Mouse (Mus musculus): ENCODE measurements around the gene Agbl1. TPM values are rescaled to one million over a fixed set of nuclear protein-coding genes. Genes with fewer than 3 reads are reported as not detected.
"Not testable (repeated sequence)": the region's sequence is repeated elsewhere in the genome, so short reads cannot be mapped to it uniquely, and the experiment has no call there.

Agbl1 gene
- total RNA-seq, 2 experiments from 2014 or later: 17.0 to 31.2 TPM

- no peak for DNase-seq (ENCODE audit: low spot score)
Measured at GRCm38 (mm10) chr7:76562506-76562905, 332.8 kb downstream of the Agbl1 start.

GRCm38 (mm10) chr7:76594566-76595079 lies 364.9 kb downstream of the Agbl1 start:
- no peak for DNase-seq (ENCODE audit: low spot score)

GRCm38 (mm10) chr7:76597812-76598211 lies 368.1 kb downstream of the Agbl1 start:
- no peak for DNase-seq (ENCODE audit: low spot score)

- DNase-seq (ENCODE audit: low spot score): no peak
Measured at GRCm38 (mm10) chr7:76600050-76600690, 370.5 kb downstream of the Agbl1 start.

GRCm38 (mm10) chr7:76629528-76629927 lies 399.8 kb downstream of the Agbl1 start:
- no peak for DNase-seq (ENCODE audit: low spot score)

GRCm38 (mm10) chr7:76650984-76651383 lies 421.3 kb downstream of the Agbl1 start:
- DNase-seq (ENCODE audit: low spot score): no peak

- peak; percentile 40 for DNase-seq (ENCODE audit: low spot score)
Measured at GRCm38 (mm10) chr7:76661072-76661471, 431.4 kb downstream of the Agbl1 start.

- no peak for DNase-seq (ENCODE audit: low spot score)
Measured at GRCm38 (mm10) chr7:76674856-76675255, 445.2 kb downstream of the Agbl1 start.

- DNase-seq (ENCODE audit: low spot score): no peak
Measured at GRCm38 (mm10) chr7:76701224-76701623, 471.5 kb downstream of the Agbl1 start.

- not testable (repeated sequence) for DNase-seq (ENCODE audit: low spot score)
Measured at GRCm38 (mm10) chr7:76732220-76732619, 502.5 kb downstream of the Agbl1 start.

- DNase-seq (ENCODE audit: low spot score): peak; percentile 41
Measured at GRCm38 (mm10) chr7:76777237-76777855, 547.7 kb downstream of the Agbl1 start.

GRCm38 (mm10) chr7:76780446-76780845 lies 550.8 kb downstream of the Agbl1 start:
- peak; percentile 64 for DNase-seq (ENCODE audit: low spot score)

GRCm38 (mm10) chr7:76788561-76789306 lies 559.0 kb downstream of the Agbl1 start:
- DNase-seq (ENCODE audit: low spot score): peak; percentile 32

- no peak for DNase-seq (ENCODE audit: low spot score)
Measured at GRCm38 (mm10) chr7:76790041-76790440, 560.4 kb downstream of the Agbl1 start.

- DNase-seq (ENCODE audit: low spot score): peak; percentile 15
Measured at GRCm38 (mm10) chr7:76791247-76791646, 561.6 kb downstream of the Agbl1 start.

- DNase-seq (ENCODE audit: low spot score): no peak
Measured at GRCm38 (mm10) chr7:76810003-76810402, 580.3 kb downstream of the Agbl1 start.

- DNase-seq (ENCODE audit: low spot score): no peak
Measured at GRCm38 (mm10) chr7:76820571-76820970, 590.9 kb downstream of the Agbl1 start.

GRCm38 (mm10) chr7:76842146-76842545 lies 612.5 kb downstream of the Agbl1 start:
- DNase-seq (ENCODE audit: low spot score): no peak

- DNase-seq (ENCODE audit: low spot score): no peak
Measured at GRCm38 (mm10) chr7:76889416-76890209, 659.9 kb downstream of the Agbl1 start.

GRCm38 (mm10) chr7:76904096-76904495 lies 674.4 kb downstream of the Agbl1 start:
- no peak for DNase-seq (ENCODE audit: low spot score)

- DNase-seq (ENCODE audit: low spot score): no peak
Measured at GRCm38 (mm10) chr7:76911672-76912071, 682.0 kb downstream of the Agbl1 start.

Measured in gastrocnemius, adult 18-20 months (tissue).